Mouse (Mus musculus): ENCODE data around the gene Spaar.

Gene Spaar

DNA sequence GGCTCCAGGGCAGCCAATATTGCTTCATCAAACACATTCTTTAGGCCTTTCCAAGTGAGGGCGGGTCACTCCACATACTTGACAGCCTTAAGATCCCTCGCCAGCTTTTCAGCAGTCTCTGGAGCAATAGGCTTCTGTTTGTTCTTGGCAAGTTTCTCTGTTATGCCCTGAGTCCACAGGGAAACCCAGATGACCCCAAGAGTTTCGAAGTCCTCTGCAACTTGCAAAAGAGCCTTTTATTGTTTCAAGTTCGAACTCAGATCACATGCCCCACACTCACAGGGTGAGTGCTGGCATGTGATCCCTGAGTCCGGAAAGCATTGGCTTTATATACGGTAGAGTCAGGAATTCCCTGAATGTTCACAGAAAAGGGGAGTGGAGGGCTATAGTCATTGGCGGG, 69.1 kb downstream of the Spaar start:
- peak; percentile 28 for DNase-seq (ENCODE audit: low read depth, low spot score)

Data from ES-CJ7 (cell line).